Mouse (Mus musculus) macrophage (primary cell): ENCODE data around the gene Cpsf2. TPM values are rescaled to one million over a fixed set of nuclear protein-coding genes. Genes with fewer than 3 reads are reported as not detected.
"Not testable (repeated sequence)": the region's sequence is repeated elsewhere in the genome, so short reads cannot be mapped to it uniquely, and the experiment has no call there.

Source experiments
- H3K27ac ChIP-seq: fragments of 350-480 bp; formaldehyde crosslinking; 2 replicates; pipeline ENCODE4 v1.9.0; 2021
- H3K36me3 ChIP-seq: fragments of 350-480 bp; formaldehyde crosslinking; 2 replicates; pipeline ENCODE4 v1.9.0; 2021; ENCODE audit errors: inconsistent target
- H3K4me3 ChIP-seq: fragments of 350-480 bp; formaldehyde crosslinking; 2 replicates; pipeline ENCODE4 v1.9.0; 2021; ENCODE audit errors: inconsistent target
- H3K79me2 ChIP-seq: fragments of 350-480 bp; formaldehyde crosslinking; 2 replicates; pipeline ENCODE4 v1.9.0; 2021; ENCODE audit errors: inconsistent target
- WGBS: methylation state at CpG from one replicate; pipeline ENCODE4 v1.1.7; 2026; ENCODE audit warnings: inconsistent platforms; ENCODE audit not compliant: missing documents; 5-methylcytosine and 5-hydroxymethylcytosine counted together
- polyA plus RNA-seq: library from polyadenylated mRNA; stranded (reverse); fragments of 250-400 nt; gene quantifications from 3 replicates; pipeline ENCODE4 v1.2.4, GENCODE M21; 2018; ENCODE audit warnings: inconsistent platforms
- total RNA-seq, 78 experiments: library from RNA; depleted of rRNA; stranded (reverse); fragments of 250-400 nt; gene quantifications; 1 replicate in 9 of 78; 2 replicates in 24 of 78; 3 replicates in 43 of 78; 4 replicates in 2 of 78; pipeline ENCODE4 v1.2.4; 2018; ENCODE audit warnings: inconsistent platforms in 56 of 78

Cpsf2 gene
- total RNA-seq (2018; cell fraction: chromatin; rRNA removed), result 10 to 100 TPM; 10.6 to 24.1 (median 17.5) TPM
- 10 to 100 TPM; 26.3 to 37.0 (median 31.0) TPM for total RNA-seq (2018; cell fraction: cytosol; rRNA removed)
- total RNA-seq (2018; cell fraction: nucleus; rRNA removed), result 10 to 100 TPM; 14.4 to 39.2 (median 26.8) TPM
- 24.5 to 29.8 TPM (median 25.4 TPM) in 3 replicates for polyA plus RNA-seq

GRCm38 (mm10) chr12:101975601-101976571 lies at the start of gene Cpsf2:
TSS of gene Cpsf2 (plus strand) at chr12:101975988.
- WGBS, result under 1% methylated on average over 67 of the region's 77 CpGs
- Histone ChIP-seq H3K36me3 (no peaks in the 10 kb centered on the region), H3K27ac (peak within 1 kb of the TSS; percentile 90), H3K4me3 (peak within 1 kb of the TSS; percentile 89), H3K79me2 (peaks cover 91% of the 10 kb centered on the region)

- Histone ChIP-seq H3K4me3 (no peak overlapping the region), H3K36me3 (peaks cover 90% of the 10 kb centered on the region), H3K79me2 (no peaks in the 10 kb centered on the region), H3K27ac (no peak overlapping the region)
- WGBS, result 100% methylated on average over 1 of the region's 1 CpGs
Observed at GRCm38 (mm10) chr12:101928423-101928822, 47.4 kb upstream of the Cpsf2 start.

GRCm38 (mm10) chr12:101935223-101935622 lies 40.6 kb upstream of the Cpsf2 start:
- Histone ChIP-seq H3K4me3 (no peak overlapping the region), H3K36me3 (peaks cover 80% of the 10 kb centered on the region)
- 76% methylated on average over 3 of the region's 3 CpGs for WGBS

GRCm38 (mm10) chr12:101937572-101937971 lies 38.2 kb upstream of the Cpsf2 start:
- Histone ChIP-seq H3K27ac (no peak overlapping the region), H3K36me3 (peaks cover 79% of the 10 kb centered on the region), H3K4me3 (no peak overlapping the region), H3K79me2 (no peaks in the 10 kb centered on the region)
- 95% methylated on average over 7 of the region's 7 CpGs for WGBS

More at GRCm38 (mm10) chr12:101935223-101935622, 40.6 kb upstream of the Cpsf2 start:
- Histone ChIP-seq H3K27ac (no peak overlapping the region), H3K79me2 (no peaks in the 10 kb centered on the region)

- WGBS, result 92% methylated on average over 8 of the region's 8 CpGs
- H3K79me2 ChIP-seq, result peaks cover 73% of the 10 kb centered on the region
- H3K27ac ChIP-seq, result no peak overlapping the region
- peaks cover 42% of the 10 kb centered on the region for H3K36me3 ChIP-seq
- no peak overlapping the region for H3K4me3 ChIP-seq
Observed at GRCm38 (mm10) chr12:101947986-101948385, 27.8 kb upstream of the Cpsf2 start.

GRCm38 (mm10) chr12:101948801-101949200 lies 27.0 kb upstream of the Cpsf2 start:
- peaks cover 42% of the 10 kb centered on the region for H3K36me3 ChIP-seq
- 72% methylated on average over 4 of the region's 4 CpGs for WGBS
- peaks cover 82% of the 10 kb centered on the region for H3K79me2 ChIP-seq
- no peak overlapping the region for H3K4me3 ChIP-seq
- H3K27ac ChIP-seq, result no peak overlapping the region

- H3K79me2 ChIP-seq, result peaks cover 70% of the 10 kb centered on the region
- not testable (repeated sequence) for H3K36me3 ChIP-seq, H3K4me3 ChIP-seq, H3K27ac ChIP-seq
- WGBS, result 90% methylated on average over 8 of the region's 8 CpGs
Observed at GRCm38 (mm10) chr12:101955821-101956220, 20.0 kb upstream of the Cpsf2 start.

- WGBS, result 5% methylated on average over 26 of the region's 26 CpGs
Observed at GRCm38 (mm10) chr12:101957079-101957941, 18.5 kb upstream of the Cpsf2 start.

GRCm38 (mm10) chr12:101957942-101958544 lies 17.7 kb upstream of the Cpsf2 start, which contains the start of gene Atxn3:
TSS of gene Atxn3 (minus strand) at chr12:101958246.
- peaks cover 47% of the 10 kb centered on the region for H3K79me2 ChIP-seq
- peak within 1 kb of the TSS; percentile 77 for H3K27ac ChIP-seq
- 0% methylated on average over 53 of the region's 54 CpGs for WGBS
- H3K36me3 ChIP-seq, result no peaks in the 10 kb centered on the region
- H3K4me3 ChIP-seq, result peak within 1 kb of the TSS; percentile 96

More at GRCm38 (mm10) chr12:101957079-101957941, 18.5 kb upstream of the Cpsf2 start:
- H3K36me3 ChIP-seq, result no peaks in the 10 kb centered on the region
- peaks cover 55% of the 10 kb centered on the region for H3K79me2 ChIP-seq
- peak overlapping the region; percentile 62 for H3K27ac ChIP-seq
- peak overlapping the region; percentile 96 for H3K4me3 ChIP-seq

GRCm38 (mm10) chr12:101958556-101958955 lies 17.2 kb upstream of the Cpsf2 start:
- WGBS, result 2% methylated on average over 8 of the region's 9 CpGs
- Histone ChIP-seq H3K79me2 (peaks cover 42% of the 10 kb centered on the region), H3K4me3 (peak overlapping the region; percentile 26), H3K36me3 (no peaks in the 10 kb centered on the region), H3K27ac (peak overlapping the region; percentile 77)

- H3K27ac ChIP-seq, result peak overlapping the region; percentile 77
- 71% methylated on average over 5 of the region's 5 CpGs for WGBS
- H3K4me3 ChIP-seq, result peak overlapping the region; percentile 26; the same call in 1 of the 2 replicates
- H3K36me3 ChIP-seq, result not testable (repeated sequence)
- H3K79me2 ChIP-seq, result peaks cover 36% of the 10 kb centered on the region
Observed at GRCm38 (mm10) chr12:101958960-101959780, 16.6 kb upstream of the Cpsf2 start.

- Histone ChIP-seq H3K79me2 (peaks cover 64% of the 10 kb centered on the region), H3K4me3 (no peak overlapping the region), H3K36me3 (peaks cover 27% of the 10 kb centered on the region), H3K27ac (no peak overlapping the region)
- 82% methylated on average over 2 of the region's 2 CpGs for WGBS
Observed at GRCm38 (mm10) chr12:101971311-101971710, 4.5 kb upstream of the Cpsf2 start.

GRCm38 (mm10) chr12:101972230-101972629 lies 3.6 kb upstream of the Cpsf2 start:
- no peak overlapping the region for H3K4me3 ChIP-seq
- peaks cover 22% of the 10 kb centered on the region for H3K36me3 ChIP-seq
- WGBS, result 90% methylated on average over 2 of the region's 3 CpGs
- peaks cover 72% of the 10 kb centered on the region for H3K79me2 ChIP-seq
- H3K27ac ChIP-seq, result no peak overlapping the region
